Mouse (Mus musculus): ENCODE data around the gene Rsph9. TPM values are rescaled to one million over a fixed set of nuclear protein-coding genes. Genes with fewer than 3 reads are reported as not detected.

Gene Rsph9
- polyA plus RNA-seq, 1 experiment from 2014 or later, result 62.7 TPM

GRCm38 (mm10) chr17:46157131-46157530 lies 13.1 kb upstream of the Rsph9 start:
- WGBS, result 88% methylated on average over 8 of the region's 8 CpGs
- no peaks in the 10 kb centered on the region for H3K9me3 ChIP-seq (ENCODE audit: control insufficient read depth, low read length)
- H3K27me3 ChIP-seq (replicated peaks; ENCODE audit: control insufficient read depth, insufficient read depth, low read length), result no peaks in the 10 kb centered on the region
- no peaks in the 10 kb centered on the region for H3K36me3 ChIP-seq (ENCODE audit: control insufficient read depth, insufficient read depth, low read length)
- ATAC-seq, result no peak
- H3K4me1 ChIP-seq (ENCODE audit: control insufficient read depth, insufficient read depth, low read depth, low read length), result peaks cover 15% of the 10 kb centered on the region
- no peak overlapping the region for H3K9ac ChIP-seq (ENCODE audit: low read depth, low read length)
- H3K4me2 ChIP-seq (ENCODE audit: low read length), result no peak overlapping the region
- H3K4me3 ChIP-seq (ENCODE audit: low read length), result no peak overlapping the region
- H3K27ac ChIP-seq (ENCODE audit: low read depth, low read length), result no peak overlapping the region

GRCm38 (mm10) chr17:46156680-46157079 lies 12.7 kb upstream of the Rsph9 start:
- no peaks in the 10 kb centered on the region for H3K36me3 ChIP-seq (ENCODE audit: control insufficient read depth, insufficient read depth, low read length)
- 88% methylated on average over 5 of the region's 5 CpGs for WGBS
- no peak for ATAC-seq

GRCm38 (mm10) chr17:46154336-46154735 lies 10.3 kb upstream of the Rsph9 start:
- 93% methylated on average over 3 of the region's 3 CpGs for WGBS
- no peak overlapping the region for H3K4me3 ChIP-seq (ENCODE audit: low read length)
- no peak overlapping the region for H3K4me2 ChIP-seq (ENCODE audit: low read length)
- no peaks in the 10 kb centered on the region for H3K9me3 ChIP-seq (ENCODE audit: control insufficient read depth, low read length)
- no peak for ATAC-seq
- no peaks in the 10 kb centered on the region for H3K36me3 ChIP-seq (ENCODE audit: control insufficient read depth, insufficient read depth, low read length)
- H3K27me3 ChIP-seq (replicated peaks; ENCODE audit: control insufficient read depth, insufficient read depth, low read length), result no peaks in the 10 kb centered on the region
- H3K4me1 ChIP-seq (ENCODE audit: control insufficient read depth, insufficient read depth, low read depth, low read length), result peaks cover 8% of the 10 kb centered on the region
- no peak overlapping the region for H3K9ac ChIP-seq (ENCODE audit: low read depth, low read length)
- no peak overlapping the region for H3K27ac ChIP-seq (ENCODE audit: low read depth, low read length)

More at GRCm38 (mm10) chr17:46156680-46157079, 12.7 kb upstream of the Rsph9 start:
- no peak overlapping the region for H3K4me3 ChIP-seq (ENCODE audit: low read length)
- peaks cover 11% of the 10 kb centered on the region for H3K4me1 ChIP-seq (ENCODE audit: control insufficient read depth, insufficient read depth, low read depth, low read length)
- H3K9ac ChIP-seq (ENCODE audit: low read depth, low read length), result no peak overlapping the region
- H3K9me3 ChIP-seq (ENCODE audit: control insufficient read depth, low read length), result no peaks in the 10 kb centered on the region
- no peak overlapping the region for H3K27ac ChIP-seq (ENCODE audit: low read depth, low read length)
- no peaks in the 10 kb centered on the region for H3K27me3 ChIP-seq (replicated peaks; ENCODE audit: control insufficient read depth, insufficient read depth, low read length)
- H3K4me2 ChIP-seq (ENCODE audit: low read length), result no peak overlapping the region

GRCm38 (mm10) chr17:46152847-46153782 lies 9.1 kb upstream of the Rsph9 start, which contains the start of gene Mad2l1bp:
Gene Mad2l1bp, minus strand, starts transcription at chr17:46153553.
- 8% methylated on average over 33 of the region's 33 CpGs for WGBS

GRCm38 (mm10) chr17:46139872-46140271 lies 4.1 kb downstream of the Rsph9 start:
- no peak overlapping the region for H3K9ac ChIP-seq (ENCODE audit: low read depth, low read length)
- H3K27ac ChIP-seq (ENCODE audit: low read depth, low read length), result no peak overlapping the region
- H3K4me3 ChIP-seq (ENCODE audit: low read length), result no peak overlapping the region
- WGBS, result 90% methylated on average over 3 of the region's 3 CpGs
- no peaks in the 10 kb centered on the region for H3K27me3 ChIP-seq (replicated peaks; ENCODE audit: control insufficient read depth, insufficient read depth, low read length)
- H3K4me2 ChIP-seq (ENCODE audit: low read length), result no peak overlapping the region
- no peaks in the 10 kb centered on the region for H3K36me3 ChIP-seq (ENCODE audit: control insufficient read depth, insufficient read depth, low read length)
- no peaks in the 10 kb centered on the region for H3K9me3 ChIP-seq (ENCODE audit: control insufficient read depth, low read length)
- ATAC-seq, result no peak
- peaks cover 8% of the 10 kb centered on the region for H3K4me1 ChIP-seq (ENCODE audit: control insufficient read depth, insufficient read depth, low read depth, low read length)

More at GRCm38 (mm10) chr17:46152847-46153782, 9.1 kb upstream of the Rsph9 start, which contains the start of gene Mad2l1bp:
- no peaks in the 10 kb centered on the region; the same call in 1 of the 2 replicates for H3K36me3 ChIP-seq (ENCODE audit: control insufficient read depth, insufficient read depth, low read length)
- no peak within 1 kb of the TSS for H3K27ac ChIP-seq (ENCODE audit: low read depth, low read length)
- H3K9me3 ChIP-seq (ENCODE audit: control insufficient read depth, low read length), result no peaks in the 10 kb centered on the region
- H3K4me1 ChIP-seq (ENCODE audit: control insufficient read depth, insufficient read depth, low read depth, low read length), result peaks cover 8% of the 10 kb centered on the region
- ATAC-seq, result peak; percentile 89
- no peaks in the 10 kb centered on the region for H3K27me3 ChIP-seq (replicated peaks; ENCODE audit: control insufficient read depth, insufficient read depth, low read length)
- H3K4me3 ChIP-seq (ENCODE audit: low read length), result peak within 1 kb of the TSS; percentile 63
- H3K9ac ChIP-seq (ENCODE audit: low read depth, low read length), result peak within 1 kb of the TSS; percentile 68
- peak within 1 kb of the TSS; percentile 77 for H3K4me2 ChIP-seq (ENCODE audit: low read length)

GRCm38 (mm10) chr17:46138563-46139236 lies 5.3 kb downstream of the Rsph9 start:
- no peak overlapping the region for H3K9ac ChIP-seq (ENCODE audit: low read depth, low read length)
- H3K4me1 ChIP-seq (ENCODE audit: control insufficient read depth, insufficient read depth, low read depth, low read length), result peaks cover 8% of the 10 kb centered on the region
- no peaks in the 10 kb centered on the region for H3K27me3 ChIP-seq (replicated peaks; ENCODE audit: control insufficient read depth, insufficient read depth, low read length)
- H3K27ac ChIP-seq (ENCODE audit: low read depth, low read length), result no peak overlapping the region
- no peak overlapping the region for H3K4me3 ChIP-seq (ENCODE audit: low read length)
- no peaks in the 10 kb centered on the region for H3K36me3 ChIP-seq (ENCODE audit: control insufficient read depth, insufficient read depth, low read length)
- ATAC-seq, result no peak
- H3K9me3 ChIP-seq (ENCODE audit: control insufficient read depth, low read length), result no peaks in the 10 kb centered on the region
- H3K4me2 ChIP-seq (ENCODE audit: low read length), result no peak overlapping the region
- WGBS, result 80% methylated on average over 8 of the region's 8 CpGs

GRCm38 (mm10) chr17:46132862-46133261 lies 11.2 kb downstream of the Rsph9 start:
- ATAC-seq, result peak; percentile 27; the same call in 1 of the 2 replicates
- no peaks in the 10 kb centered on the region for H3K9me3 ChIP-seq (ENCODE audit: control insufficient read depth, low read length)

GRCm38 (mm10) chr17:46132058-46132718 lies 11.8 kb downstream of the Rsph9 start:
- Histone ChIP-seq H3K9me3 (ENCODE audit: control insufficient read depth, low read length) (no peaks in the 10 kb centered on the region), H3K27me3 (replicated peaks; ENCODE audit: control insufficient read depth, insufficient read depth, low read length) (no peaks in the 10 kb centered on the region), H3K9ac (ENCODE audit: low read depth, low read length) (no peak overlapping the region), H3K27ac (ENCODE audit: low read depth, low read length) (no peak overlapping the region), H3K36me3 (ENCODE audit: control insufficient read depth, insufficient read depth, low read length) (peaks cover 18% of the 10 kb centered on the region), H3K4me3 (ENCODE audit: low read length) (no peak overlapping the region), H3K4me2 (ENCODE audit: low read length) (no peak overlapping the region), H3K4me1 (ENCODE audit: control insufficient read depth, insufficient read depth, low read depth, low read length) (no peaks in the 10 kb centered on the region)
- WGBS, result 12% methylated on average over 12 of the region's 12 CpGs
- ATAC-seq, result peak; percentile 51

More at GRCm38 (mm10) chr17:46132862-46133261, 11.2 kb downstream of the Rsph9 start:
- no peak overlapping the region for H3K4me2 ChIP-seq (ENCODE audit: low read length)
- peaks cover 15% of the 10 kb centered on the region for H3K36me3 ChIP-seq (ENCODE audit: control insufficient read depth, insufficient read depth, low read length)
- no peak overlapping the region for H3K9ac ChIP-seq (ENCODE audit: low read depth, low read length)
- H3K27me3 ChIP-seq (replicated peaks; ENCODE audit: control insufficient read depth, insufficient read depth, low read length), result no peaks in the 10 kb centered on the region
- no peak overlapping the region for H3K4me3 ChIP-seq (ENCODE audit: low read length)
- WGBS, result 80% methylated on average over 8 of the region's 8 CpGs
- H3K4me1 ChIP-seq (ENCODE audit: control insufficient read depth, insufficient read depth, low read depth, low read length), result no peaks in the 10 kb centered on the region
- no peak overlapping the region for H3K27ac ChIP-seq (ENCODE audit: low read depth, low read length)
